Mouse (Mus musculus) T-helper 2 cell (primary cell): ENCODE data around the gene Fyb.

Experiments used
- in situ Hi-C: fragments of 300-600 bp; cut with MboI, MseI; formaldehyde crosslinking; loops from one replicate; pipeline ENCODE4 v1.15.1; 2025; ENCODE audit warnings: high pct_unique_total_duplicates

Gene Fyb

GRCm38 (mm10) chr15:6560696-6561095, 38.0 kb downstream of the Fyb start:
- in situ Hi-C loops: no loop called here

GRCm38 (mm10) chr15:6562161-6562560, 39.5 kb downstream of the Fyb start:
- in situ Hi-C loops: no loop called here

GRCm38 (mm10) chr15:6562629-6563028, 40.0 kb downstream of the Fyb start:
- in situ Hi-C loops: no loop called here

DNA sequence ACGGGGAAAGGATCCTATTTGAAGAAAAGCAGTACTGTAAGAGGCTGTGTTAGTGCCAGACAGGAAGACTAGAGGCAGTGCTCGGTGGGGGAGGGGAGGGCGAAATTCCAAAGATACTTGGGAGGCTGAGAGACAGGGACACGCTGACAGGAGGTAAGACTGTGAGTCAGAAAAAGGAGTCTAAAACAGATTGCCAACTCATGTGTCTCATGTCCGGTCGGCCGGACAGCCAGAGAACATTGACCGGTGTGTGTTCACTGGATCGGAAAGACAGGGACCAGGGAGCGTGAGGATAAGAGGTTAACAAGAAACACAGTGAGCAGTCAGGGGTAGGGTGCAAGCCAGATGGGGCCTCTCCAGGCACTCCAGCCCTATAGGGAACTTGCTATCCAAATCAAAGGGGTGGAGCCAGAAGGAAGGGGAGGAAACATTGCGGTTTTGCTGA, 42.3 kb downstream of the Fyb start:
- in situ Hi-C loops: loop anchor here (5.0 kb wide), 2 partner anchors 43 to 57 kb away; partner anchors contain the start of gene Fyb

- in situ Hi-C loops: loop anchor here (5.0 kb wide), 2 partner anchors 44 to 56 kb away; partner anchors contain the start of gene Fyb
These were observed 43.2 kb downstream of the Fyb start for GRCm38 (mm10) chr15:6565873-6566272.

GRCm38 (mm10) chr15:6567993-6568392, 45.3 kb downstream of the Fyb start:
- in situ Hi-C loops: loop anchor here (5.0 kb wide), 2 partner anchors 46 to 54 kb away; partner anchors contain the start of gene Fyb

- in situ Hi-C loops: loop anchor here (5.0 kb wide), 2 partner anchors 46 to 54 kb away; partner anchors contain the start of gene Fyb
These were observed 46.0 kb downstream of the Fyb start for GRCm38 (mm10) chr15:6568605-6569004.

DNA sequence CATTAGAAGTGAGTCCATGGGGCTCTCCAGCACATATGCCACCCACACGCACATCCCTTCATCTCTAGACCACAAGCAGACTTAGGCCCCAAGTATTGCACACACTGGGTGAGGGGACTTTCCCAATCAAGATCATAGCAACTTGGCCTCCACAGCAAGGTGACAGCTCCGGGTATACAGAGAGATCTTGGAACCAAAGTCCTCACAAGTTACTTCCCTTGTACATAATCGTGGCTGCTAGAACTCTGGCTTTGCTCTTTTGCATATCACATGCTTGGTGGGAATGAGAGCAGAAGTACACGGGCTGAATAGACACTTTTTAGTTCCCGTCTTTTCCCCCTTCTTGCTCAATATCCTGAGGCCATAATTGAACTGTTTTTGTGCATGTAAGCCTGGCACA, 46.4 kb downstream of the Fyb start:
- in situ Hi-C loops: loop anchor here (5.0 kb wide), 2 partner anchors 47 to 53 kb away; partner anchors contain the start of gene Fyb

GRCm38 (mm10) chr15:6570164-6570861, 47.7 kb downstream of the Fyb start:
- in situ Hi-C loops: loop anchor here (10.0 kb wide), 2 partner anchors 246 to 1326 kb away; partner anchors contain the start of gene Ptger4

DNA sequence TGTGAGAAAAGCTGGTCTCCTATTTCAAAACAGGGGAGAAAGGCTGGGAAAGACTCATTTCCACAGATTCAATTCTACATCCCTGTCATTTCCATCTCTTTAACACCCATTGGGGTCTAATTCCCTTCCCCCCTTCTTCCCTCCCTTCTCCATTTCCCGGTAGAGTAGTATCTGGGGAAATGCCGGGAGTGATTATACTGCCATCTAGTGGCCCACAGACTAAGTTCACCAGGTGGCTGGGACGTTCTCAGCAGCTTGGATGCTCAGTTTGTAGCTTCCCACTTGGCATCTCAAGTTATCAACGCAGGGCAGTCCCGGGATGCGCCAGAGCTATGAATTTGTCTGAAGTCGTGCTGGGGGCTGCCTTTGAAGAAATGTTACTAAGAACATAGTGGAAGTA, 48.2 kb downstream of the Fyb start:
- in situ Hi-C loops: loop anchor here (10.0 kb wide), 2 partner anchors 246 to 1326 kb away; partner anchors contain the start of gene Ptger4

DNA sequence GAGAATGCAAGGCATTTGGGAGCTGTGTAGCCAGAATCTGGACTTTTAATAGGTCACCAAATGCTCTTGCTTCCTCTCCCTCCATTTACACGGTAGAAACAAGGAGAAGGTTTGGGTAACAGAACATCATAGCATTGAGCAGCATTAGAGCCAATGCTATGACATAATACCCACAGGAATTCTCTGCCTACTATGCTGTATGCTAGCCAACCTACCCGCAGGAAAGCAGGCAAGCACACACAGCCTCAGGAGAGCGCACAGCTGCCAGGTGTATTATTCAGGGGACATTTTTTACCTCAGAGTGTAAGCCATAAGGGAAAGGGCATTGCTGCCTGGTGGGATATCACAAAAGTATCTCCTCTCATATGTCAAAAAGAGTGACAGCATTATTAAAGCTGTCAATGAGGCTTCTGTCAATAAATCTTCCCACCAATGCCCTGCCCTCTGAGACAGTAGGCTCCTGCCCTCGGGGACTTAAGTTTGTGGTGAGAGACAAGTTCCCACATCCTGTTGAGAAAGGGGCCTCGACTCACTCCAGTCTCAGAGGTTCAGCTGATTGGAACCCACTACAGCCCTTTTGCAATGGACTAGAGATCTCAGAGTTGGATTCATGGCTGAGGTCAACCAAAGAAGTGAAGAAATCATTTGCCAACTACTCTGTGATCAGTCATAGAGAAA, 51.8 kb downstream of the Fyb start:
- in situ Hi-C loops: loop anchor here (10.0 kb wide), 2 partner anchors 250 to 1330 kb away; partner anchors contain the start of gene Ptger4

- in situ Hi-C loops: loop anchor here (10.0 to 25.0 kb wide), 5 partner anchors 134 to 1441 kb away; partner anchors contain the start of genes Prkaa1, Ptger4 and Rictor
These were observed 55.3 kb downstream of the Fyb start for GRCm38 (mm10) chr15:6577971-6578370.

DNA sequence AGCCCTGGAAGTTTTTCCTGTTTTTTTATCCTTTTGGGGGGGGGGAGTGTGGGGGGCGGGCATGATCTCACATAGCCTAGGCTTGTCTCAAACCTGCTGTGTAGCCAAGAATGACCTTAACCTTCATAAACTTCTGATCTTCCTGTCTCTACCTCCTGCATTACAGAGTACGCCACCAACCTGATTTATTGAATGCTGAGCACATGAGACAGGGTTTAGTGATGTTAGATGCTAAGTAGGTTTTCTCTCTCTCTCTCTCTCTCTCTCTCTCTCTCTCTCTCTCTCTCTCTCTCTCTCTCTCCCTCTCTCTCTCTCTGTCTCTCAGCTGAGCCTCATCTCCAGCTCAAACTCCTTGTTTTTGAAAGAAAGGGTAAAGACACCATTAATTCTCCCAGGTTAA, 56.0 kb downstream of the Fyb start:
- in situ Hi-C loops: loop anchor here (10.0 to 25.0 kb wide), 5 partner anchors 134 to 1441 kb away; partner anchors contain the start of genes Prkaa1, Ptger4 and Rictor

GRCm38 (mm10) chr15:6579194-6579768, 56.6 kb downstream of the Fyb start:
- in situ Hi-C loops: loop anchor here (10.0 to 25.0 kb wide), 5 partner anchors 133 to 1442 kb away; partner anchors contain the start of genes Prkaa1, Ptger4 and Rictor

- in situ Hi-C loops: loop anchor here (10.0 to 25.0 kb wide), 5 partner anchors 132 to 1443 kb away; partner anchors contain the start of genes Prkaa1, Ptger4 and Rictor
These were observed 57.2 kb downstream of the Fyb start for GRCm38 (mm10) chr15:6579769-6580261.

- in situ Hi-C loops: loop anchor here (25.0 kb wide), 3 partner anchors 128 to 1447 kb away; partner anchors contain the start of genes Prkaa1 and Rictor
These were observed 62.0 kb downstream of the Fyb start for GRCm38 (mm10) chr15:6584645-6585044.

DNA sequence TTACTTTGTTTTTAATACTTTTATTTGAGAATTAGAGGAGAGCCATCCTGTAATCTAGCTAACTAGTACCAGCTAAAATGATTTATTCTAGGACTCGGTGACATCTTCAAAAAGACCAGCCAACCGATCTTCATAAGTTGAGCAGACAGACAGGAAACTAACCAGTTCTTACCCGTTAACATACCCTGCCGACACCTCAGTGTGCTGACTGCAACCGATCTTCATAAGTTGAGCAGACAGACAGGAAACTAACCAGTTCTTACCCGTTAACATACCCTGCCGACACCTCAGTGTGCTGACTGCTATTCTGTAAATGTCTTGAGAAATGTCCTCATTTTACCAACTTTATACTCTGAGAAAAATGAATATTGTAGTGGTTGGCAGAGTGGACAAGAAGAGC, 63.7 kb downstream of the Fyb start:
- in situ Hi-C loops: loop anchor here (25.0 kb wide), 3 partner anchors 126 to 1449 kb away; partner anchors contain the start of genes Prkaa1 and Rictor

- in situ Hi-C loops: loop anchor here (25.0 kb wide), 3 partner anchors 125 to 1450 kb away; partner anchors contain the start of genes Prkaa1 and Rictor
These were observed 64.9 kb downstream of the Fyb start for GRCm38 (mm10) chr15:6587526-6587925.

- in situ Hi-C loops: loop anchor here (25.0 kb wide), 3 partner anchors 124 to 1451 kb away; partner anchors contain the start of genes Prkaa1 and Rictor
These were observed 65.5 kb downstream of the Fyb start for GRCm38 (mm10) chr15:6588192-6588591.

DNA sequence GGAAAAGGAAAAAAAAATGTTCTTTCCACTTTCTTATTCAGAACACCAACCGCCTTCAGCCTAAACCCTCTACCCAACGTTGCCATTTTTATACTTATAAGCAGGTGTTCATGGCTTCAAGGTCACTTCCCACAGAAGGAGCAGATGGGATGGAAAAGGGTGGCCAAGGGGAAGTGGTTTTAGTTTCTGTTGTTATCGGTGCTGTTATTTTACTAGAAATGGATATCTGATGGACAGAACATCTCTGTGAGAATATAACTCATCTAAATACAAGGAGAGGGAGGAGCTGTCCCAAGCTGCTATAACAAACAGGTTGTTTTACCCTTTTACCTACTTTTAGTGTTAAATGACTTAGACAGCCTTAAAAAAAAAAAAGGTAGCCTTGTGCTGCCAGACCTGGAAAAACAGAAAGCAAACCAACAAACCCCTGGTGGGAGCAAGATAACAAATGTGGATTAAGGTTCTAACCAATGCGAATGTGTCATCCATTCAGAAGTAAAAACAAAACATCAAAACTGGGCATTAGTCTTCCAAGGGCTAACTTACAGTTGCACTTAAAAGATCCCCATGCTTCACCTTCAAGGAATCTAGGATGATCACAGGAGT, 68.3 kb downstream of the Fyb start:
- in situ Hi-C loops: loop anchor here (25.0 kb wide), 3 partner anchors 121 to 1454 kb away; partner anchors contain the start of genes Prkaa1 and Rictor
